Mouse (Mus musculus): ENCODE measurements around the gene Gm20388. TPM values are rescaled to one million over a fixed set of nuclear protein-coding genes. Genes with fewer than 3 reads are reported as not detected.

The Gm20388 gene
- total and polyA plus RNA-seq, 3 experiments: 0.02 to 0.05 TPM; not detected in 1

- DNase-seq (ENCODE audit: low spot score): no peak
- TF ChIP-seq POLR2AphosphoS5 (IDR thresholded peaks at IDR 0.05; ENCODE audit: insufficient replicate concordance, low read depth, low read length) (no peak), TAL1 (conservative IDR thresholded peaks at IDR 0.05; ENCODE audit: low read depth, low read length) (no peak), GATA2 (IDR thresholded peaks at IDR 0.05; ENCODE audit: borderline replicate concordance, low read depth, low read length) (no peak), GATA1 (IDR thresholded peaks at IDR 0.05; ENCODE audit: borderline replicate concordance, low read length) (no peak), CTCF (IDR thresholded peaks at IDR 0.05; ENCODE audit: low read depth, low read length) (no peak)
- Histone ChIP-seq H3K36me3 (replicated peaks) (peaks cover 77% of the 10 kb centered on the region), H3K4me1 (ENCODE audit: insufficient read depth, low read depth, low read length) (peaks cover 47% of the 10 kb centered on the region), H3K4me3 (ENCODE audit: low read depth, low read length) (no peak overlapping the region), H3K27me3 (ENCODE audit: insufficient read depth, low read length) (no peaks in the 10 kb centered on the region), H3K9me3 (replicated peaks) (no peaks in the 10 kb centered on the region)
- no peak for ATAC-seq (ENCODE audit: extremely low read depth, insufficient number of reproducible peaks, low FRiP score, poor library complexity, severe bottlenecking)
Observed at GRCm38 (mm10) chr8:123018484-123019164, 3108.0 kb downstream of the Gm20388 start.

- no peak for TF ChIP-seq POLR2AphosphoS5 (IDR thresholded peaks at IDR 0.05; ENCODE audit: insufficient replicate concordance, low read depth, low read length)
- TF ChIP-seq GATA2 (IDR thresholded peaks at IDR 0.05; ENCODE audit: borderline replicate concordance, low read depth, low read length): no peak
- no peak for TF ChIP-seq CTCF (IDR thresholded peaks at IDR 0.05; ENCODE audit: low read depth, low read length)
- TF ChIP-seq GATA1 (IDR thresholded peaks at IDR 0.05; ENCODE audit: borderline replicate concordance, low read length): no peak
- no peak for TF ChIP-seq TAL1 (conservative IDR thresholded peaks at IDR 0.05; ENCODE audit: low read depth, low read length)
- H3K36me3 ChIP-seq (replicated peaks): peaks cover 70% of the 10 kb centered on the region
Observed at GRCm38 (mm10) chr8:123020084-123020483, 3109.4 kb downstream of the Gm20388 start.

GRCm38 (mm10) chr8:123020859-123021258 is 3110.2 kb downstream of the Gm20388 start:
- Histone ChIP-seq H3K4me3 (ENCODE audit: low read depth, low read length) (no peak overlapping the region), H3K4me1 (ENCODE audit: insufficient read depth, low read depth, low read length) (peaks cover 55% of the 10 kb centered on the region), H3K36me3 (replicated peaks) (peaks cover 67% of the 10 kb centered on the region), H3K27me3 (ENCODE audit: insufficient read depth, low read length) (no peaks in the 10 kb centered on the region), H3K9me3 (replicated peaks) (no peaks in the 10 kb centered on the region)
- TF ChIP-seq POLR2AphosphoS5 (IDR thresholded peaks at IDR 0.05; ENCODE audit: insufficient replicate concordance, low read depth, low read length) (no peak), CTCF (IDR thresholded peaks at IDR 0.05; ENCODE audit: low read depth, low read length) (no peak), GATA1 (IDR thresholded peaks at IDR 0.05; ENCODE audit: borderline replicate concordance, low read length) (no peak), TAL1 (conservative IDR thresholded peaks at IDR 0.05; ENCODE audit: low read depth, low read length) (no peak), GATA2 (IDR thresholded peaks at IDR 0.05; ENCODE audit: borderline replicate concordance, low read depth, low read length) (no peak)
- ATAC-seq (ENCODE audit: extremely low read depth, insufficient number of reproducible peaks, low FRiP score, poor library complexity, severe bottlenecking) (no peak), DNase-seq (ENCODE audit: low spot score) (no peak)

More at GRCm38 (mm10) chr8:123020084-123020483, 3109.4 kb downstream of the Gm20388 start:
- H3K4me3 ChIP-seq (ENCODE audit: low read depth, low read length): no peak overlapping the region
- ATAC-seq (ENCODE audit: extremely low read depth, insufficient number of reproducible peaks, low FRiP score, poor library complexity, severe bottlenecking) (no peak), DNase-seq (ENCODE audit: low spot score) (no peak)
- H3K9me3 ChIP-seq (replicated peaks): no peaks in the 10 kb centered on the region
- H3K4me1 ChIP-seq (ENCODE audit: insufficient read depth, low read depth, low read length): peaks cover 49% of the 10 kb centered on the region
- no peaks in the 10 kb centered on the region for H3K27me3 ChIP-seq (ENCODE audit: insufficient read depth, low read length)

- DNase-seq (ENCODE audit: low spot score) (no peak), ATAC-seq (ENCODE audit: extremely low read depth, insufficient number of reproducible peaks, low FRiP score, poor library complexity, severe bottlenecking) (no peak)
- Histone ChIP-seq H3K27me3 (ENCODE audit: insufficient read depth, low read length) (no peaks in the 10 kb centered on the region), H3K36me3 (replicated peaks) (peaks cover 65% of the 10 kb centered on the region), H3K9me3 (replicated peaks) (no peaks in the 10 kb centered on the region), H3K4me3 (ENCODE audit: low read depth, low read length) (no peak overlapping the region), H3K4me1 (ENCODE audit: insufficient read depth, low read depth, low read length) (peaks cover 55% of the 10 kb centered on the region)
- TF ChIP-seq CTCF (IDR thresholded peaks at IDR 0.05; ENCODE audit: low read depth, low read length) (no peak), GATA1 (IDR thresholded peaks at IDR 0.05; ENCODE audit: borderline replicate concordance, low read length) (no peak), POLR2AphosphoS5 (IDR thresholded peaks at IDR 0.05; ENCODE audit: insufficient replicate concordance, low read depth, low read length) (no peak)
Observed at GRCm38 (mm10) chr8:123021259-123021658, 3110.6 kb downstream of the Gm20388 start.

GRCm38 (mm10) chr8:123022727-123023126 is 3112.1 kb downstream of the Gm20388 start:
- TF ChIP-seq CTCF (IDR thresholded peaks at IDR 0.05; ENCODE audit: low read depth, low read length): no peak
- no peak for TF ChIP-seq GATA2 (IDR thresholded peaks at IDR 0.05; ENCODE audit: borderline replicate concordance, low read depth, low read length)
- TF ChIP-seq POLR2AphosphoS5 (IDR thresholded peaks at IDR 0.05; ENCODE audit: insufficient replicate concordance, low read depth, low read length): no peak
- no peak for TF ChIP-seq GATA1 (IDR thresholded peaks at IDR 0.05; ENCODE audit: borderline replicate concordance, low read length)
- no peak for TF ChIP-seq TAL1 (conservative IDR thresholded peaks at IDR 0.05; ENCODE audit: low read depth, low read length)
- Histone ChIP-seq H3K4me1 (ENCODE audit: insufficient read depth, low read depth, low read length) (peaks cover 60% of the 10 kb centered on the region), H3K4me3 (ENCODE audit: low read depth, low read length) (no peak overlapping the region), H3K9me3 (replicated peaks) (no peaks in the 10 kb centered on the region), H3K36me3 (replicated peaks) (peaks cover 57% of the 10 kb centered on the region), H3K27me3 (ENCODE audit: insufficient read depth, low read length) (no peaks in the 10 kb centered on the region)
- DNase-seq (ENCODE audit: low spot score) (no peak), ATAC-seq (ENCODE audit: extremely low read depth, insufficient number of reproducible peaks, low FRiP score, poor library complexity, severe bottlenecking) (no peak)

GRCm38 (mm10) chr8:123024226-123024625 is 3113.6 kb downstream of the Gm20388 start:
- DNase-seq (ENCODE audit: low spot score) (no peak), ATAC-seq (ENCODE audit: extremely low read depth, insufficient number of reproducible peaks, low FRiP score, poor library complexity, severe bottlenecking) (no peak)
- TF ChIP-seq GATA1 (IDR thresholded peaks at IDR 0.05; ENCODE audit: borderline replicate concordance, low read length): no peak
- TF ChIP-seq CTCF (IDR thresholded peaks at IDR 0.05; ENCODE audit: low read depth, low read length): no peak
- TF ChIP-seq GATA2 (IDR thresholded peaks at IDR 0.05; ENCODE audit: borderline replicate concordance, low read depth, low read length): no peak
- no peak for TF ChIP-seq TAL1 (conservative IDR thresholded peaks at IDR 0.05; ENCODE audit: low read depth, low read length)
- no peak for TF ChIP-seq POLR2AphosphoS5 (IDR thresholded peaks at IDR 0.05; ENCODE audit: insufficient replicate concordance, low read depth, low read length)
- Histone ChIP-seq H3K4me3 (ENCODE audit: low read depth, low read length) (no peak overlapping the region), H3K27me3 (ENCODE audit: insufficient read depth, low read length) (no peaks in the 10 kb centered on the region), H3K4me1 (ENCODE audit: insufficient read depth, low read depth, low read length) (peaks cover 62% of the 10 kb centered on the region), H3K9me3 (replicated peaks) (no peaks in the 10 kb centered on the region), H3K36me3 (replicated peaks) (peaks cover 53% of the 10 kb centered on the region)

Data from G1E (cell line).